Mouse (Mus musculus): ENCODE results near the gene Uqcr11. TPM values are rescaled to one million over a fixed set of nuclear protein-coding genes. Genes with fewer than 3 reads are reported as not detected.
A peak's percentile ranks its signal among the peaks of the same experiment; 100 is the strongest.

Gene Uqcr11
- polyA plus RNA-seq, 1 experiment from 2014 or later = 400 TPM

DNA sequence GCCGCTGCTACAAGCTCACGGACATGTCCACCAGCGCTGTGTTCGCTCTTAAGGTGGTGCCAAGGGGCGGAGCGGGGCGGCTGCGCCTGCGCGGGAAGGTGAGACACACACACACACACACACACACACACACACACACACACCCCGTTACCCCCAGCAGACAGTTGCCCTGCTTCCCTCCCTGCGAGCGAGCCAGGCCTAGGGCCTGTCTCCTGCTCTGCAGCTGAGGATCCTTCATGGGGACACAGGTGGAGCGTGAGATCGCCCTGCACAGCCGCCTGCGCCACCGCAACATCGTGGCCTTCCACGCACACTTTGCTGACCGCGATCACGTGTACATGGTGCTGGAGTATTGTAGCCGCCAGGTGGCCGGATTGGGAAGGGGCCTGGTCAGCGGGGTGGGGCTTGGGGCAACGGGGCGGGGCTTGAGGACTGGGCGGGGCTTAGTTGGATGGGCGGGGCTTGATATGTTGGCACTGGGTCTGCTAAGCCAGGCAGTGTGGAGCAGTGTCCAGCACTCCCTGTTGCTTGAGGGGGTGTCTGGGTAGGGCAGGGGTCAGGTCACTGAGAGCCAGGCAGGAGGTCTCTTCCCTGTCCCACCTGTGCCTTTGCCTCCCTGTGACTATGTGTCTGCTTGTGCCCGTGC is 48.5 kb downstream of the Uqcr11 start:
- 0 out of 2 replicates have a peak overlapping the region, but pooled peaks have one; percentile 33 for H3K9ac ChIP-seq
- WGBS = 4% methylated on average over 31 of the region's 31 CpGs
- H3K9me3 ChIP-seq = 0 out of 2 replicates have a peak, but pooled peaks cover 3% of the 10 kb centered on the region
- H3K4me3 ChIP-seq (replicated peaks) = peak overlapping the region; percentile 23
- peak overlapping the region; percentile 38 for H3K4me2 ChIP-seq
- H3K36me3 ChIP-seq (replicated peaks) = no peaks in the 10 kb centered on the region
- no peak overlapping the region for H3K27ac ChIP-seq
- peaks cover 84% of the 10 kb centered on the region for H3K27me3 ChIP-seq
- 0 out of 2 replicates have a peak, but pooled peaks have one; percentile 33 for ATAC-seq (ENCODE audit: low FRiP score)
- peaks cover 16% of the 10 kb centered on the region for H3K4me1 ChIP-seq

DNA sequence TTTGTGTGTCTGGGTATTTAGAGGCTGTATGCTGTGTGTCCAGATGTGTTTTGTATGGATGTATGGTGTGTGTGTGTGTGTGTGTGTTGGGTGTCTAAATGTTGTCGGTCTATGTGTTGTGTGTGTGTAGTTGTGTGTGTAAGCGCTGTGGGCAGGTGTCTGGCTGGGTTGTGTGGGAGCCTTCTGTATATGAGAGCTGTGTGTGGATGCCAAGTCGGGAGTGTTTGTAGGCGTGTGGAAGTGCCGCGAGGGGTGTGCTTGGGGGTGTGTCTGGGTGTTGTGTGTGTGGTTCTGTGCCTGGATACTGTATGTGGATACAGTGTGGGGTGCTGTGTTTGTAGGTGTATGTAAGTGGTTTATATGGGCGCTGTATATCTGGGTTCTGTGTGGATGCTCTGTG is 49.3 kb downstream of the Uqcr11 start:
- peaks cover 16% of the 10 kb centered on the region for H3K4me1 ChIP-seq
- no peaks in the 10 kb centered on the region for H3K36me3 ChIP-seq (replicated peaks)
- H3K4me3 ChIP-seq (replicated peaks) = peak overlapping the region; percentile 23; the same call in 1 of the 2 replicates
- no peaks in the 10 kb centered on the region for H3K9me3 ChIP-seq
- no peak for ATAC-seq (ENCODE audit: low FRiP score)
- no peak overlapping the region for H3K9ac ChIP-seq
- peak overlapping the region; percentile 38; the same call in 1 of the 2 replicates for H3K4me2 ChIP-seq
- H3K27me3 ChIP-seq = peaks cover 84% of the 10 kb centered on the region
- no peak overlapping the region for H3K27ac ChIP-seq
- WGBS = 41% methylated on average over 7 of the region's 7 CpGs

DNA sequence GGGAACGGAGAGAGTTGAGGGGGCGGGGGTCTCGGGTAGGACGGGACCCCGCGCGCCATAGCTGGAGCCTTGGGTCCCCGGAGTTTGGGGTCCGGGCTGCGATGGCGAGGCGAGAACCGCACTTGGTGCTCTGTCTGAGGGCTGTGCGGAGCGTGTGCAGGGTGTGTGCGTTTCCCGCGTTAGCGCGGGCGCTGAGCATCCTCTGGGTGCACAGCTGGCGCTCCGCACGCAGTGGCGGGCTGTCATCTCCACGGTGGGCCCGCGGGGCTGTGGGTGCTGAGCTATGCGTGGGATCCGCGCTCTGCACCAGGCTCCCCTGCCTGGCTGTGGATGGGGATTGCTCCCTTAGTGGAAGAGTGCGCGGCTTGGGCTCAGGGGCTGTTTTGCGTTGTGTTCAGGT is 49.9 kb downstream of the Uqcr11 start:
- 1% methylated on average over 34 of the region's 34 CpGs for WGBS
- peaks cover 87% of the 10 kb centered on the region for H3K27me3 ChIP-seq
- ATAC-seq (ENCODE audit: low FRiP score) = no peak
- H3K9me3 ChIP-seq = no peaks in the 10 kb centered on the region
- H3K4me2 ChIP-seq = peak overlapping the region; percentile 52
- no peak overlapping the region for H3K9ac ChIP-seq
- peaks cover 16% of the 10 kb centered on the region for H3K4me1 ChIP-seq
- no peak overlapping the region for H3K27ac ChIP-seq
- peak overlapping the region; percentile 36 for H3K4me3 ChIP-seq (replicated peaks)
- H3K36me3 ChIP-seq (replicated peaks) = no peaks in the 10 kb centered on the region

DNA sequence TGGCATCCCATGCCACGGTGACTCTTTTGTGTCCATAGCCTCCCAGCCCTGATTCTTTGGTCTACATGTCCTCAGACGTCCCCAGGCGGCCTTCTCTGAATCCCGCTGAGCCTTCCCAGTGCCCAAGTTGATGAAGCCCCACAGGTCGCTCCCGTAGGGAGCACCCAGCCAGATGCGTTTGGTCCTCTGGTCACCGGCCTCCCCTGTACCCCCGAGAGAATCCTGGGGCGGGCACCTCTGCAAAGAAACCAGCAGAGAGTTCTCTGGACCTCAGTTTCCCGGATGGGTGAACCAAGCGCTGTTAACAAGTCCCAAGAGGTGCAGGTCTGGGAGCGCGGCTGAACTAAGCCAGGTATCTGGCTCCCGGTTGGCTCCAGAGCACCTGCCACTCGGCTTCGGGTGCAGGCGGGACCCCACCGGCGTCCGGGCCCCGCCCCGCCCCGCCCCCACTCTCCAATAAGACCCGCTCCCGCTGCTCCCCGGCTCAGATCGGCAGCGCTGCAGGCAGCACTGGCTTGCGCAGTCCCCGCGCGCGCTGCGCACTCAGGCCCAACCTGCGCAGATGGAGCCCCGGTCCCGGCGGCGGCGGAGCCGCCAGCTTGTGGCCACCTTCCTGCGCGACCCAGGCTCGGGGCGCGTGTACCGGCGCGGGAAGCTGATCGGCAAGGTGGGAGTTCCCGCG is 50.5 kb downstream of the Uqcr11 start, which contains the start of gene Plk5:
Gene Plk5, plus strand, starts transcription at position 459 of the 682 bp plus-strand sequence.
- Histone ChIP-seq H3K9ac (peak within 1 kb of the TSS; percentile 42; the same call in 1 of the 2 replicates), H3K36me3 (replicated peaks) (no peaks in the 10 kb centered on the region), H3K27me3 (peaks cover 93% of the 10 kb centered on the region), H3K4me3 (replicated peaks) (peak within 1 kb of the TSS; percentile 36), H3K27ac (no peak within 1 kb of the TSS), H3K4me1 (peaks cover 16% of the 10 kb centered on the region), H3K4me2 (peak within 1 kb of the TSS; percentile 52), H3K9me3 (no peaks in the 10 kb centered on the region)
- WGBS = under 1% methylated on average over 53 of the region's 53 CpGs
- ATAC-seq (ENCODE audit: low FRiP score) = no peak

DNA sequence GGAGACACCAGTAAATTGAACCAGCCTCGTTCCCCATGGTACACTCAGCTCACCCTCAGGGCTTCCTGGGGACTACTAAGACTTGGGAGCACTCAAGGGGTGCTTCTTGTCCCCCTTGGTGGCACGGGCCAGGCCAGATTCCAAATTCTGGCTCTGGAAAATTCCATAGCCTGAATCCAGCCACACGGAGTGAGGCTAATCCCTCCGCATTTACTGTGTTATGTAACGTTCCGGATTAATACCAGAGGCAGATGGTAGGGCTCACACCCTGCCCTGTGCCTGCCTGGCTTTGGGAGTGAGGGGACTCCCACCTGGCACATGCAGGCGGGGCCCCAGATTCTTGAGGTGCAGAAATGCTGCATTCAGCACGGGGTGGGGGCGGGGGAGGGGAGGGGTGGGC is 51.2 kb downstream of the Uqcr11 start:
- Histone ChIP-seq H3K9me3 (no peaks in the 10 kb centered on the region), H3K27me3 (peaks cover 100% of the 10 kb centered on the region), H3K4me3 (replicated peaks) (no peak overlapping the region), H3K36me3 (replicated peaks) (no peaks in the 10 kb centered on the region), H3K27ac (no peak overlapping the region), H3K4me2 (no peak overlapping the region), H3K4me1 (peaks cover 16% of the 10 kb centered on the region), H3K9ac (no peak overlapping the region)
- WGBS = 6% methylated on average over 9 of the region's 9 CpGs
- no peak for ATAC-seq (ENCODE audit: low FRiP score)

Small RNA genes lying within 50 kb of the gene (microRNA-seq; reads per million reads assigned to microRNA genes)
- gene Gm22721 = not detected

Other genes starting within 250 kb of the Uqcr11 start
- 224 and 240 TPM in 2 replicates for gene Cirbp, start 240.8 kb downstream of the Uqcr11 start, polyA plus RNA-seq (2016; fragmentation: Nextera tagmentation; extraction: Ambion mirVana)
- gene 1600002K03Rik, start 233.9 kb downstream of the Uqcr11 start, polyA plus RNA-seq (2016; fragmentation: Nextera tagmentation; extraction: Ambion mirVana) = 11.1 and 11.6 TPM in 2 replicates
- gene Efna2, start 227.3 kb downstream of the Uqcr11 start, polyA plus RNA-seq (2016; fragmentation: Nextera tagmentation; extraction: Ambion mirVana) = 36.4 and 48.9 TPM in 2 replicates
- gene Mum1, start 180.4 kb downstream of the Uqcr11 start, polyA plus RNA-seq (2016; fragmentation: Nextera tagmentation; extraction: Ambion mirVana) = 55.5 and 58.4 TPM in 2 replicates
- 201 and 216 TPM in 2 replicates for gene Ndufs7, start 157.7 kb downstream of the Uqcr11 start, polyA plus RNA-seq (2016; fragmentation: Nextera tagmentation; extraction: Ambion mirVana)
- gene Gamt, start 145.8 kb downstream of the Uqcr11 start, polyA plus RNA-seq (2016; fragmentation: Nextera tagmentation; extraction: Ambion mirVana) = 15.9 and 19.0 TPM in 2 replicates
- gene Dazap1, start 145.3 kb downstream of the Uqcr11 start, polyA plus RNA-seq (2016; fragmentation: Nextera tagmentation; extraction: Ambion mirVana) = 65.1 and 69.7 TPM in 2 replicates
- gene Rps15, start 114.4 kb downstream of the Uqcr11 start, polyA plus RNA-seq (2016; fragmentation: Nextera tagmentation; extraction: Ambion mirVana) = 708 and 760 TPM in 2 replicates
- gene Apc2, start 110.9 kb downstream of the Uqcr11 start, polyA plus RNA-seq (2016; fragmentation: Nextera tagmentation; extraction: Ambion mirVana) = 144 and 165 TPM in 2 replicates
- gene 2310011J03Rik, start 86.3 kb downstream of the Uqcr11 start, polyA plus RNA-seq (2016; fragmentation: Nextera tagmentation; extraction: Ambion mirVana) = 42.6 and 44.4 TPM in 2 replicates
- gene Pcsk4, start 77.3 kb downstream of the Uqcr11 start, polyA plus RNA-seq (2016; fragmentation: Nextera tagmentation; extraction: Ambion mirVana) = 3.7 and 3.8 TPM in 2 replicates
- gene Reep6, start 76.9 kb downstream of the Uqcr11 start, polyA plus RNA-seq (2016; fragmentation: Nextera tagmentation; extraction: Ambion mirVana) = 4.1 and 4.4 TPM in 2 replicates
- 0.17 and 0.55 TPM in 2 replicates for gene Adamtsl5, start 58.4 kb downstream of the Uqcr11 start, polyA plus RNA-seq (2016; fragmentation: Nextera tagmentation; extraction: Ambion mirVana)
- gene Plk5, start 50.4 kb downstream of the Uqcr11 start, polyA plus RNA-seq (2016; fragmentation: Nextera tagmentation; extraction: Ambion mirVana) = 0.23 and 0.40 TPM in 2 replicates
- 17.3 and 21.3 TPM in 2 replicates for gene Mex3d, start 19.2 kb downstream of the Uqcr11 start, polyA plus RNA-seq (2016; fragmentation: Nextera tagmentation; extraction: Ambion mirVana)
- gene Mbd3, start 7.3 kb downstream of the Uqcr11 start, polyA plus RNA-seq (2016; fragmentation: Nextera tagmentation; extraction: Ambion mirVana) = 312 and 327 TPM in 2 replicates
- gene Tcf3, start 26.8 kb upstream of the Uqcr11 start, polyA plus RNA-seq (2016; fragmentation: Nextera tagmentation; extraction: Ambion mirVana) = 203 and 205 TPM in 2 replicates
- 0.68 and 0.83 TPM in 2 replicates for gene Onecut3, start 88.0 kb upstream of the Uqcr11 start, polyA plus RNA-seq (2016; fragmentation: Nextera tagmentation; extraction: Ambion mirVana)
- 0.46 and 0.64 TPM in 2 replicates for gene Atp8b3, start 132.3 kb upstream of the Uqcr11 start, polyA plus RNA-seq (2016; fragmentation: Nextera tagmentation; extraction: Ambion mirVana)
- 31.0 and 36.0 TPM in 2 replicates for gene Rexo1, start 154.7 kb upstream of the Uqcr11 start, polyA plus RNA-seq (2016; fragmentation: Nextera tagmentation; extraction: Ambion mirVana)
- 8.7 and 9.5 TPM in 2 replicates for gene Klf16, start 170.5 kb upstream of the Uqcr11 start, polyA plus RNA-seq (2016; fragmentation: Nextera tagmentation; extraction: Ambion mirVana)
- 84.2 and 89.6 TPM in 2 replicates for gene Abhd17a, start 183.5 kb upstream of the Uqcr11 start, polyA plus RNA-seq (2016; fragmentation: Nextera tagmentation; extraction: Ambion mirVana)
- 63.7 and 67.8 TPM in 2 replicates for gene Scamp4, start 196.0 kb upstream of the Uqcr11 start, polyA plus RNA-seq (2016; fragmentation: Nextera tagmentation; extraction: Ambion mirVana)
- gene Adat3, start 196.1 kb upstream of the Uqcr11 start, polyA plus RNA-seq (2016; fragmentation: Nextera tagmentation; extraction: Ambion mirVana) = 5.3 and 6.0 TPM in 2 replicates
- 5.9 and 6.6 TPM in 2 replicates for gene Gm49322, start 199.2 kb upstream of the Uqcr11 start, polyA plus RNA-seq (2016; fragmentation: Nextera tagmentation; extraction: Ambion mirVana)
- gene Csnk1g2, start 216.0 kb upstream of the Uqcr11 start, polyA plus RNA-seq (2016; fragmentation: Nextera tagmentation; extraction: Ambion mirVana) = 146 and 161 TPM in 2 replicates

Measured in forebrain, embryonic 12.5 days (tissue).